Mouse (Mus musculus) C2C12 (cell line): ENCODE measurements around the gene Vamp8.

Experiments
- CEBPB ChIP-seq: IDR thresholded peaks from one replicate; pipeline ENCODE4 v1.6.1; 2011; ENCODE audit warnings: low read depth, mild to moderate bottlenecking, control low read depth, moderate library complexity
- CTCF ChIP-seq: IDR thresholded peaks from one replicate; pipeline ENCODE4 v1.5.1; 2011; ENCODE audit not compliant: control insufficient read depth, insufficient read depth, insufficient read length
- FOSL1 ChIP-seq: IDR thresholded peaks from one replicate; pipeline ENCODE4 v1.8.0; 2011; ENCODE audit warnings: mild to moderate bottlenecking, low read length; ENCODE audit not compliant: poor library complexity, insufficient read depth, severe bottlenecking
- MYOD1 ChIP-seq: IDR thresholded peaks from one replicate; pipeline ENCODE4 v1.6.1; 2011; ENCODE audit warnings: low read depth; ENCODE audit not compliant: control insufficient read depth, insufficient read length
- MYOG ChIP-seq: IDR thresholded peaks from one replicate; pipeline ENCODE4 v1.6.1; 2011; ENCODE audit not compliant: control insufficient read depth, insufficient read length; ENCODE audit errors: extremely low read depth
- USF1 ChIP-seq: IDR thresholded peaks from one replicate; pipeline ENCODE4 v1.6.1; 2011; ENCODE audit warnings: low read depth, mild to moderate bottlenecking, control low read depth, moderate library complexity

- no peak for TF ChIP-seq USF1
- no peak for TF ChIP-seq CTCF
- no peak for TF ChIP-seq CEBPB
- no peak for TF ChIP-seq FOSL1
- no peak for TF ChIP-seq MYOD1
- TF ChIP-seq MYOG, result no peak
Observed at GRCm38 (mm10) chr6:72350214-72350613, 40.3 kb downstream of the Vamp8 start.
